Mouse (Mus musculus) kidney, postnatal 0 days (tissue): Measurements from ENCODE around the gene Scaf8. TPM values are rescaled to one million over a fixed set of nuclear protein-coding genes. Genes with fewer than 3 reads are reported as not detected.
A peak's percentile ranks its signal among the peaks of the same experiment; 100 is the strongest.
"Not testable (repeated sequence)": the region's sequence is repeated elsewhere in the genome, so short reads cannot be mapped to it uniquely, and the experiment has no call there.

Experiments
- ATAC-seq: fragments of 200-750 bp; cut with Nextera tagmentation; replicated peaks from 2 replicates; pipeline ENCODE4 v1.8.0; 2017; ENCODE audit warnings: low read depth, moderate number of reproducible peaks, moderate TSS enrichment, moderate library complexity; ENCODE audit not compliant: low FRiP score
- DNase-seq: peaks from one replicate; pipeline ENCODE4 v3.0.0-alpha.2; 2016; ENCODE audit warnings: low spot score
- H3K27ac ChIP-seq: fragments of 300-500 bp; sonication (generic); 2 replicates; pipeline ENCODE4 v1.5.1; 2014; ENCODE audit warnings: mild to moderate bottlenecking
- H3K27me3 ChIP-seq: fragments of 300-500 bp; sonication (generic); 2 replicates; pipeline ENCODE4 v1.6.1; 2014; ENCODE audit warnings: low read length, mixed read lengths; ENCODE audit not compliant: insufficient read depth
- H3K36me3 ChIP-seq: fragments of 300-500 bp; sonication (generic); 2 replicates; pipeline ENCODE4 v1.6.1; 2014; ENCODE audit warnings: low read length, mixed read lengths; ENCODE audit not compliant: insufficient read depth
- H3K4me1 ChIP-seq: fragments of 300-500 bp; sonication (generic); replicated peaks from 2 replicates; pipeline ENCODE4 v1.6.1; 2014; ENCODE audit warnings: antibody characterized with exemption, low read length, mixed read lengths; ENCODE audit not compliant: insufficient read depth
- H3K4me2 ChIP-seq: fragments of 300-500 bp; sonication (generic); 2 replicates; pipeline ENCODE4 v1.6.1; 2014; ENCODE audit warnings: mild to moderate bottlenecking, low read length, moderate library complexity, mixed read lengths
- H3K4me3 ChIP-seq: fragments of 300-500 bp; sonication (generic); replicated peaks from 2 replicates; pipeline ENCODE4 v1.5.1; 2014; ENCODE audit warnings: low read depth, low read length
- H3K9ac ChIP-seq: fragments of 300-500 bp; sonication (generic); 2 replicates; pipeline ENCODE4 v1.6.1; 2014; ENCODE audit warnings: low read depth, low read length
- H3K9me3 ChIP-seq: fragments of 300-500 bp; sonication (generic); replicated peaks from 2 replicates; pipeline ENCODE4 v1.6.1; 2016; ENCODE audit warnings: low read length, inconsistent platforms, mixed read lengths
- CTCF ChIP-seq: IDR thresholded peaks from 2 replicates; pipeline ENCODE4 v1.5.1; 2016; ENCODE audit warnings: antibody characterized with exemption, low read depth, mild to moderate bottlenecking, moderate library complexity
- WGBS: fragments of 180-500 bp; shearing (Covaris S2); extraction: QIAGEN DNeasy Blood & Tissue Kit; methylation state at CpG from one replicate; pipeline ENCODE4 v1.1.7; 2014; 5-methylcytosine and 5-hydroxymethylcytosine counted together
- polyA plus RNA-seq: library from polyadenylated mRNA; unstranded; fragments of >200 nt; fragmentation: Nextera tagmentation; extraction: Ambion mirVana; gene quantifications from 2 replicates; pipeline ENCODE4 v1.2.1, GENCODE M21; 2015

The Scaf8 gene
- polyA plus RNA-seq, result 15.9 and 16.1 TPM in 2 replicates

DNA sequence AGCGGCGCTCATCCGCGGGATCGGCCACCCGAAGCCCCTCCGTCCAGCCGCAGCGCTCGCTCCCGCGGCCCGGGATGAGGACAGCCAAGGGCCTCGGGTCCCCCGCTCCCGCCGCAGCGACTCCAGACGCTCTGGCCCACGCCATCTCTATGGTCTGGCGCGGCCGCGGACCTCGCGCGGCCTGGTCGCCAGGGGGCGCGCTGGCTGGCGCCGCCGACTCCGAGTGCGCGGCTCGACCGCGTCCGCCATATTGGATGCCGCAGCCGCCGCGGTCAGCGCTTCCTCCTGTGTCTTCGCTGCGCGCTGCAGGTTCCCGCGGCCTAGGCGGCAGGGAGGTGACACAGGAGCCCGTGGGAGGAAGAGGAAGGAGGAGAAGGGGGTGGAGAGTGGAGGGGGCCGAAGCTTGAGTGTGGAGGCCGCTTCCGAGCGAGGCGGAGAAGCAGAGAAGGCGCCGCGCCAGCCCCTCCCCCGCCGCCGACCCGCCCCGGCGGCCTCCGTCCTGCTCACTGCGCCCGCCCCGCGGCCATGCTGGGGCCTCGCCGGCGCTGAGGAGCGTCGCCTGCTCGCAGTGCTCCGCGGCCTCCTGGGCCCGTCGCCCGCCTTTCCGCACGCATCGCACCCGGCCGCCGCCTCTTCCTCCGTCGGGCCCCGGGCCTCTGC lies at the start of gene Scaf8:
TSS of gene Scaf8 (plus strand) at position 253 of the 660 bp plus-strand sequence.
- Histone ChIP-seq H3K27ac (peak within 1 kb of the TSS; percentile 100), H3K4me2 (peak within 1 kb of the TSS; percentile 78), H3K9me3 (no peaks in the 10 kb centered on the region), H3K36me3 (no peaks in the 10 kb centered on the region), H3K4me3 (peak within 1 kb of the TSS; percentile 91), H3K4me1 (no peaks in the 10 kb centered on the region; the same call in 1 of the 2 replicates), H3K9ac (peak within 1 kb of the TSS; percentile 98), H3K27me3 (no peaks in the 10 kb centered on the region)
- DNase-seq, result peak; percentile 93
- WGBS, result under 1% methylated on average over 62 of the region's 91 CpGs
- TF ChIP-seq CTCF, result peak; percentile 65; the same call in 1 of the 2 replicates
- peak; percentile 96 for ATAC-seq

DNA sequence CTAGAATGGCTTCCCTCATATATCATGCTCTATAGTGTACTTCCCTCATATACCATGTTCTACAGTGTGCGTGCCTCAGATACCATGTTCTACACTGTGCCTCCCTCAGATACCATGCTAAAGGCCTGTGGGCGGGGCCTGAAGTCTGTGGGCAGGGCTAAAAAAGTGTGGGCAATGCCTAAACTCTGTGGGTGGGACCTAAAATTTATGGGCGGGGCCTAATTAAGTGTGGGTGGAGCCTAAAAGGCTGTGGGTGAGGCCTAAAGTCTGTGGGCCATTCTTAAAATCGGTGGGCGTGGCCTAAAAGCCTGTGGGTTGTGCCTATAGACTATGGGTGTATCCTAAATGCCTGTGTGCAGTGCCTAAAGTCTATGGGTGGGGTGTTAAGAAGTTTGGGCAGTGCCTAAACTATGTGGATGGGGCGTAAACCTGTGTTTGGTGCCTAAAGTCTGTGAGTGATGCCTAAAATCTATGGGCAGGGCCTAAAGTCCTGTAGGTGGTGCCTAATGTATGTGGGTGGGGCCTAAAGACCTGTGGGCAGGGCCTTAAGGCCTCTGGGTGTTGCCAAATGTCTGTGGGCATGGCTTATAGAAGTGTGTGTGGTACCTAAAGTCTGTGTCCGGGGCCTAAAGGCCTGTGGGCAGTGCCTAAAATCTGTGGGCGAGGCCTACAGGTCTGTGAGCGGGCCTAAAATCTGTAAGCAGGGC lies 39.5 kb upstream of the Scaf8 start:
- H3K27ac ChIP-seq, result no peak overlapping the region
- no peak for ATAC-seq
- H3K9me3 ChIP-seq, result no peaks in the 10 kb centered on the region
- H3K27me3 ChIP-seq, result no peaks in the 10 kb centered on the region
- H3K4me2 ChIP-seq, result no peak overlapping the region
- no peak overlapping the region for H3K9ac ChIP-seq
- no peak for DNase-seq
- TF ChIP-seq CTCF, result no peak
- H3K4me1 ChIP-seq, result no peaks in the 10 kb centered on the region
- 0 out of 2 replicates have a peak, but pooled peaks cover 11% of the 10 kb centered on the region for H3K36me3 ChIP-seq
- 95% methylated on average over 9 of the region's 9 CpGs for WGBS
- no peak overlapping the region for H3K4me3 ChIP-seq

DNA sequence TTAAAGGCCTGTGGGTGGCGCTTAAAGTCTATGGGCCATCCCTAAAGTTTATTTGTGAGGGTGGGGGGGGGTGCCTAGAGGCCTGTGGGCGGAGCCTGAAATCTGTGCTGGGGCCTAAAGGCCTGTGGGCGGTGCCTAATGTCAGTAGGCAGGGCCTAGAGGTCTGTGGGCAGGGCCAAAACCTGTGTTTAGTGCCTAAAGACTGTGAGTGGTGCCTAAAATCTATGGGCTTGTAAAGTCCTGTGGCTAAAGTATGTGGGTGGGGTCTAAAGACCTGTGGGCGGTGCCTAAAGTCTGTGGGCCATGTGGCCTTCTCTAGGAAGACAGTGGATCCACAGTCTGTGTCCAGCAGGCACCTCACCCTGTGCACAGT lies 38.9 kb upstream of the Scaf8 start:
- no peak overlapping the region for H3K4me2 ChIP-seq
- WGBS, result 93% methylated on average over 4 of the region's 4 CpGs
- no peak overlapping the region for H3K27ac ChIP-seq
- H3K9me3 ChIP-seq, result no peaks in the 10 kb centered on the region
- ATAC-seq, result no peak
- H3K9ac ChIP-seq, result no peak overlapping the region
- H3K36me3 ChIP-seq, result 0 out of 2 replicates have a peak, but pooled peaks cover 11% of the 10 kb centered on the region
- TF ChIP-seq CTCF, result no peak
- H3K4me3 ChIP-seq, result no peak overlapping the region
- no peaks in the 10 kb centered on the region for H3K4me1 ChIP-seq
- H3K27me3 ChIP-seq, result no peaks in the 10 kb centered on the region
- no peak for DNase-seq

DNA sequence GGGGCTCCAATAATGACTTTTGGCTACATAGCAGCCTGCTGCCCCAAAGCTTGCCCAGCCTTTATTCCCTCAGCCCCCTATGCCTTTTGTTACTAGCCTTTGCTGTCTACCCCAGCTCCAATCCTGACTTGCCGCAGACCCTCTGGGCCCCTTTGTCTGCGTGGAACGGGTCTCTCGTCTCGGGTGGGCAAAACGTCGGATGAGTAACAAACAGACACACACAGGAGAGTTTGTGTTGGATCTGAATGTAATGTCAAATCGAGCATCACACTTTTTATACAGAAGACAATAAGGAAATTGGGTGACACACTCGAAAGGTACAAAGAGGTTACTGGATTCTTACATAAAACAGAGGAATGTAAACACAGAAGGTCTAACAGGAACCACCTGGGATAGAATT lies 36.8 kb upstream of the Scaf8 start:
- not testable (repeated sequence) for H3K27me3 ChIP-seq, H3K4me2 ChIP-seq, ATAC-seq, H3K27ac ChIP-seq, DNase-seq, H3K4me3 ChIP-seq, H3K9ac ChIP-seq, H3K9me3 ChIP-seq, H3K36me3 ChIP-seq, H3K4me1 ChIP-seq
- 90% methylated on average over 9 of the region's 9 CpGs for WGBS

DNA sequence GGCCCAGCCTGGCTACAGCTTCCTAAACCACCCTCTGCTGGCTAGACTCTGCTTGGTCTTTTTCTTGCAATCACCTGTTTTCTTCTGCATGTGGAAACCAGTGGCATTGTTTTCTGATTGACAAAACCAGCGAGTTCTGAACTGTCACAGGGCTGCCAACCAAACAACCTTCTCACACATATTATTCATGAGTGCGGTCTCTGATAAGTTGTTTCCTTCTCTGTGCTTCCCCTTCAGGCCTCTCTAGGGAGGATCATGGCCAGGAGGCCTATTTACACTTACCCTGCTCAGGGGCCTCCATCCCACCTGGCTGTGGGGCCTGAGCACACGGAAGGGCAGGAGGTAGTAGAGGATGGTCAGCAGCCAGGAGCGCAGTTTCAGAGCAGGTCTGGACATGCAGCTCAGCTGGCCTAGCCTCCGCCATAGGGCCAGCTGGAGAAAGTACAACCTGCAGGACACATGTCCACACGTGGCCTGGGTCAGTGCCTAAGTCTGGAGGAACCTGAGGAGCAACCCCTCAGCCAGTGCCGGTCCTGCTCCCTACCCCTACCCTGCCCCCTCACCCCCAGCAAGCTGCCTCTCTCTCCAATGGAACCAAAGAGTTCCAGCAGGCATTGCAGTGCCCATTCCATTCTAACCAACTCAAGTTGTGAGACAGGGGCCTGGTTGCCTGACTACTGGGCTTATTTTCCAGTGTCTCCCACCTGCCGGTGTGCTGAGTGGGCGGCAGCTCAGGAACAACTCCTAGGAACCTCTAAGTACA lies 34.0 kb upstream of the Scaf8 start:
- H3K4me2 ChIP-seq, H3K9me3 ChIP-seq, H3K4me1 ChIP-seq, H3K4me3 ChIP-seq, H3K27me3 ChIP-seq, ATAC-seq, H3K36me3 ChIP-seq, H3K9ac ChIP-seq, H3K27ac ChIP-seq, DNase-seq: not testable (repeated sequence)
- 88% methylated on average over 7 of the region's 9 CpGs for WGBS

DNA sequence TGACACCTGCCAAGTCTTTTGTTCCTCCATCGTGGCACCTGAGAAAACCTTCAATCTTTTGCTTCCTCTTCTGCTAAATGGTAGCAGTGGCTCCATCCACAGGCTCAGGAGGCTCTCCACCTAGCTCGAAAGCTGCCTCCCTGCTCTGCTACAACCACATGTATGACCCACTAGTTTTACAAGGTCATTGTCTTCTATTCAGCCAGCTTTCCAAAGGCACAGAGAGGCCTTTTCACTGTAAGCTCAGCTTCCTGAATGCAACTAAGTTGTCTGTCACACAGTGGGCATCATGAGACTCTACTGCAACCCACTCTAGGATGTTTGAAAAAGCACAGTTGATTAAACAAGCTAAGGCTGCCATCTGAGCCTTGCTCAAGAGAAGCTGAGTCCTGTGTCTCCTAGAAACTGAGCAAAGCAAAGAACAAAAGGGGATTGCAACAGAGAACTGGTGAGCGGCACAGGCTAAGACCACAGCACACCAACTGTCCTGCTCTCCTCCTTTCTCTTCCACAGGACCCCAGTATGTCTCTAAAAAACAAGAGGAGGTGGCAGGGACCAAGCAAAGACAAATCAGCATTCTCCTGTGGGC lies 33.2 kb upstream of the Scaf8 start:
- H3K4me2 ChIP-seq, H3K27ac ChIP-seq, H3K4me3 ChIP-seq, H3K4me1 ChIP-seq, H3K36me3 ChIP-seq, H3K9ac ChIP-seq, H3K9me3 ChIP-seq, DNase-seq, H3K27me3 ChIP-seq: not testable (repeated sequence)
- peak; percentile 35 for ATAC-seq
- 81% methylated on average over 2 of the region's 3 CpGs for WGBS

DNA sequence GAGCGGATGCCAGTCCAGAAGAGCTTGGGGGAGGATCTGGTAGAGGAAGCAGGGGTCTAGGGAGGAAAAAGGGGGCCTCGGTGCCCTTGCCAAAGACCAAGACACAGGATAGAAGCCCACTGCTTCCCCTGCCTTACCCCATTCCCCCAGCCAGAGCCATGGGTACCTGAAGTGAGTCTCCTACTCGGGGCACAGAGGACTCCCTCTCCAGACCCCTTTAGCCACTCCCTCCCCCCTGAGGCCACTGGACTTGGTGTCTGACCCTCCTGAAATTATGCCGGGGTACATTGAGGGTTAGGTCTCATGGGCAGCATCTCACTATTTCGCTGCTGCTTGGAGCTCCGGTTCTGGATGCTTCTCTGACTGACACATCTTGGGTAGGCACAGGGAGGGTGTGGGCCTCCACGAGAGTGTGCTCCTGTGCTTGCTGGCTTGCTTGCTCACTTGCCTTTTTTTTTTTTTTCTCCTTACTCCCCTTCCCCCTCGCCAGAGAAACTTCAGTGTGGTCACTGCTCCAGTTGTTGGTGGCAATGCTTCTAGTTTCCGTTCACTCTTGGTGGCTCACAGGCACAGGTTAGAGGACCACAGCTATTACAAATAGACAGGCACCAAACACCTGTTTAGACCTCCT lies 32.5 kb upstream of the Scaf8 start:
- H3K27ac ChIP-seq, H3K9ac ChIP-seq, H3K4me3 ChIP-seq, H3K9me3 ChIP-seq, H3K4me1 ChIP-seq, H3K36me3 ChIP-seq, H3K4me2 ChIP-seq, H3K27me3 ChIP-seq: not testable (repeated sequence)
- DNase-seq (peak; percentile 29), ATAC-seq (peak; percentile 63)
- WGBS, result 72% methylated on average over 6 of the region's 9 CpGs
